Mouse (Mus musculus) layer of hippocampus, adult 9-11 months (tissue): ENCODE measurements around the gene Ush1g.

Experiments used
- DNase-seq: peaks from one replicate; pipeline ENCODE4 v3.0.0; 2022

Gene Ush1g

GRCm38 (mm10) chr11:115287386-115287785 lies 34.5 kb downstream of the Ush1g start:
- DNase-seq, result peak; percentile 78

GRCm38 (mm10) chr11:115286201-115286993 lies 35.4 kb downstream of the Ush1g start:
- DNase-seq, result no peak

GRCm38 (mm10) chr11:115285282-115285681 lies 36.6 kb downstream of the Ush1g start:
- DNase-seq, result no peak

GRCm38 (mm10) chr11:115283891-115284620 lies 37.8 kb downstream of the Ush1g start:
- no peak for DNase-seq

GRCm38 (mm10) chr11:115283486-115283765 lies 38.4 kb downstream of the Ush1g start:
- no peak for DNase-seq

GRCm38 (mm10) chr11:115282723-115283485 lies 38.9 kb downstream of the Ush1g start:
- DNase-seq, result peak; percentile 66

GRCm38 (mm10) chr11:115282295-115282694 lies 39.5 kb downstream of the Ush1g start:
- peak; percentile 70 for DNase-seq

- no peak for DNase-seq
Observed at GRCm38 (mm10) chr11:115279726-115280125, 42.1 kb downstream of the Ush1g start.

GRCm38 (mm10) chr11:115278176-115278575 lies 43.7 kb downstream of the Ush1g start:
- DNase-seq, result no peak

GRCm38 (mm10) chr11:115277604-115277975 lies 44.3 kb downstream of the Ush1g start:
- DNase-seq, result no peak

- DNase-seq, result peak; percentile 99
Observed at GRCm38 (mm10) chr11:115276780-115277603, 44.8 kb downstream of the Ush1g start, which contains the start of gene Fdxr. Gene Fdxr (minus strand): TSS chr11:115277050.

GRCm38 (mm10) chr11:115275954-115276353 lies 45.9 kb downstream of the Ush1g start:
- DNase-seq, result no peak

- DNase-seq, result no peak
Observed at GRCm38 (mm10) chr11:115275509-115275908, 46.3 kb downstream of the Ush1g start.

- no peak for DNase-seq
Observed at GRCm38 (mm10) chr11:115274771-115275170, 47.1 kb downstream of the Ush1g start.

- DNase-seq, result no peak
Observed at GRCm38 (mm10) chr11:115274178-115274577, 47.7 kb downstream of the Ush1g start.

- no peak for DNase-seq
Observed at GRCm38 (mm10) chr11:115273735-115274134, 48.1 kb downstream of the Ush1g start.

GRCm38 (mm10) chr11:115272894-115273498 lies 48.8 kb downstream of the Ush1g start:
- DNase-seq, result no peak

- DNase-seq, result no peak
Observed at GRCm38 (mm10) chr11:115271481-115271880, 50.4 kb downstream of the Ush1g start.

- DNase-seq, result no peak
Observed at GRCm38 (mm10) chr11:115271052-115271451, 50.8 kb downstream of the Ush1g start.

GRCm38 (mm10) chr11:115270148-115270861 lies 51.5 kb downstream of the Ush1g start:
- DNase-seq, result peak; percentile 64

GRCm38 (mm10) chr11:115269330-115270066 lies 52.3 kb downstream of the Ush1g start:
- DNase-seq, result no peak
